Mouse (Mus musculus): ENCODE results near the gene Ubl4b. TPM values are rescaled to one million over a fixed set of nuclear protein-coding genes. Genes with fewer than 3 reads are reported as not detected.
A peak's percentile ranks its signal among the peaks of the same experiment; 100 is the strongest.

Ubl4b gene
- polyA plus RNA-seq, 1 experiment from 2014 or later: not detected

- DNase-seq (ENCODE audit: low spot score): no peak
Measured at GRCm38 (mm10) chr3:107568721-107569120, 13.8 kb upstream of the Ubl4b start.

GRCm38 (mm10) chr3:107567766-107568165, 12.9 kb upstream of the Ubl4b start:
- DNase-seq (ENCODE audit: low spot score): no peak

GRCm38 (mm10) chr3:107565331-107565730, 10.5 kb upstream of the Ubl4b start:
- no peak for DNase-seq (ENCODE audit: low spot score)

GRCm38 (mm10) chr3:107563880-107564279, 9.0 kb upstream of the Ubl4b start:
- no peak for DNase-seq (ENCODE audit: low spot score)

GRCm38 (mm10) chr3:107562591-107562990, 7.7 kb upstream of the Ubl4b start:
- DNase-seq (ENCODE audit: low spot score): no peak

- DNase-seq (ENCODE audit: low spot score): no peak
Measured at GRCm38 (mm10) chr3:107562104-107562503, 7.2 kb upstream of the Ubl4b start.

- DNase-seq (ENCODE audit: low spot score): no peak
Measured at GRCm38 (mm10) chr3:107559183-107559582, 4.3 kb upstream of the Ubl4b start.

GRCm38 (mm10) chr3:107558740-107559139, 3.9 kb upstream of the Ubl4b start:
- no peak for DNase-seq (ENCODE audit: low spot score)

GRCm38 (mm10) chr3:107550409-107551049, 4.3 kb downstream of the Ubl4b start:
- peak; percentile 48 for DNase-seq (ENCODE audit: low spot score)

- no peak for DNase-seq (ENCODE audit: low spot score)
Measured at GRCm38 (mm10) chr3:107546956-107547355, 7.9 kb downstream of the Ubl4b start.

GRCm38 (mm10) chr3:107545716-107546412, 9.0 kb downstream of the Ubl4b start:
- no peak for DNase-seq (ENCODE audit: low spot score)

GRCm38 (mm10) chr3:107545278-107545677, 9.6 kb downstream of the Ubl4b start:
- DNase-seq (ENCODE audit: low spot score): no peak

- no peak for DNase-seq (ENCODE audit: low spot score)
Measured at GRCm38 (mm10) chr3:107543158-107544080, 11.5 kb downstream of the Ubl4b start.

- DNase-seq (ENCODE audit: low spot score): no peak
Measured at GRCm38 (mm10) chr3:107542584-107542983, 12.3 kb downstream of the Ubl4b start.

- DNase-seq (ENCODE audit: low spot score): no peak
Measured at GRCm38 (mm10) chr3:107537504-107537889, 17.4 kb downstream of the Ubl4b start.

- DNase-seq (ENCODE audit: low spot score): no peak
Measured at GRCm38 (mm10) chr3:107536810-107537503, 17.9 kb downstream of the Ubl4b start.

GRCm38 (mm10) chr3:107534951-107535350, 19.9 kb downstream of the Ubl4b start:
- DNase-seq (ENCODE audit: low spot score): no peak

GRCm38 (mm10) chr3:107533532-107533931, 21.3 kb downstream of the Ubl4b start:
- no peak for DNase-seq (ENCODE audit: low spot score)

GRCm38 (mm10) chr3:107530581-107530980, 24.3 kb downstream of the Ubl4b start:
- no peak for DNase-seq (ENCODE audit: low spot score)

- no peak for DNase-seq (ENCODE audit: low spot score)
Measured at GRCm38 (mm10) chr3:107529182-107529581, 25.7 kb downstream of the Ubl4b start.

- no peak for DNase-seq (ENCODE audit: low spot score)
Measured at GRCm38 (mm10) chr3:107528401-107529118, 26.3 kb downstream of the Ubl4b start.
